Mouse (Mus musculus) C2C12 (cell line): ENCODE results near the gene Irf9.

Experiments
- CTCF ChIP-seq: IDR thresholded peaks from one replicate; pipeline ENCODE4 v1.5.1; 2011; ENCODE audit not compliant: control insufficient read depth, insufficient read depth, insufficient read length
- MAX ChIP-seq: IDR thresholded peaks from one replicate; pipeline ENCODE4 v1.6.1; 2011; ENCODE audit warnings: mild to moderate bottlenecking, control low read depth
- USF1 ChIP-seq: IDR thresholded peaks from one replicate; pipeline ENCODE4 v1.6.1; 2011; ENCODE audit warnings: low read depth, mild to moderate bottlenecking, control low read depth, moderate library complexity

GRCm38 (mm10) chr14:55629312-55629711 is 25.9 kb downstream of the Irf9 start:
- TF ChIP-seq CTCF = peak; percentile 57
- no peak for TF ChIP-seq USF1
- no peak for TF ChIP-seq MAX
